Mouse (Mus musculus) B cell, adult 62 days (primary cell): ENCODE results near the gene Ezh1. TPM values are rescaled to one million over a fixed set of nuclear protein-coding genes. Genes with fewer than 3 reads are reported as not detected.

Experiments used
- total RNA-seq: library from RNA; stranded (reverse); gene quantifications from 4 replicates; pipeline ENCODE4 v1.2.4, GENCODE M21; 2023

The Ezh1 gene
- 78.1 to 86.6 TPM (median 84.3 TPM) in 4 replicates for total RNA-seq

GRCm38 (mm10) chr11:101226065-101226701, at the start of gene Ezh1:
Ezh1 (minus strand) TSS chr11:101226463.

GRCm38 (mm10) chr11:101259948-101260825, 33.9 kb upstream of the Ezh1 start, which contains the start of gene Wnk4:
Wnk4 (plus strand) TSS chr11:101260567.

GRCm38 (mm10) chr11:101253613-101254389, 27.5 kb upstream of the Ezh1 start, which contains the start of gene Vps25:
Vps25 (plus strand) TSS chr11:101253707.

GRCm38 (mm10) chr11:101245855-101246701, 19.8 kb upstream of the Ezh1 start, which contains the start of gene Ramp2:
Ramp2 (plus strand) TSS chr11:101246028.

GRCm38 (mm10) chr11:101174851-101175628, 51.2 kb downstream of the Ezh1 start, which contains the start of gene Ccr10:
Ccr10 (minus strand) TSS chr11:101175443.

GRCm38 (mm10) chr11:101170811-101171610, 55.3 kb downstream of the Ezh1 start, which contains the start of gene Plekhh3:
Plekhh3 (minus strand) TSS chr11:101171351.

GRCm38 (mm10) chr11:101170354-101170810, 55.9 kb downstream of the Ezh1 start, which contains the start of gene Cntnap1:
Cntnap1 (plus strand) TSS chr11:101170523.

GRCm38 (mm10) chr11:101155728-101156371, 70.4 kb downstream of the Ezh1 start, which contains the start of gene Tubg2:
Tubg2 (plus strand) TSS chr11:101155907.

Other genes starting within 250 kb of the Ezh1 start
- 66.2 to 98.9 TPM (median 80.0 TPM) in 4 replicates for gene Atp6v0a1, start 217.0 kb downstream of the Ezh1 start, total RNA-seq
- gene Naglu, start 156.5 kb downstream of the Ezh1 start, total RNA-seq = 12.9 to 16.4 TPM (median 15.4 TPM) in 4 replicates
- 0.86 to 2.2 TPM (median 1.4 TPM) in 4 replicates for gene Hsd17b1, start 148.1 kb downstream of the Ezh1 start, total RNA-seq
- 13.9 to 15.7 TPM (median 14.8 TPM) in 4 replicates for gene Coasy, start 143.9 kb downstream of the Ezh1 start, total RNA-seq
- gene Mlx, start 139.2 kb downstream of the Ezh1 start, total RNA-seq = 32.6 to 43.0 TPM (median 36.8 TPM) in 4 replicates
- 3.7 to 4.6 TPM (median 4.2 TPM) in 4 replicates for gene Psmc3ip, start 131.0 kb downstream of the Ezh1 start, total RNA-seq
- 71.0 to 81.9 TPM (median 75.1 TPM) in 4 replicates for gene Retreg3, start 106.6 kb downstream of the Ezh1 start, total RNA-seq
- gene Tubg1, start 106.5 kb downstream of the Ezh1 start, total RNA-seq = 15.8 to 18.7 TPM (median 16.9 TPM) in 4 replicates
- gene Tubg2, start 70.6 kb downstream of the Ezh1 start, total RNA-seq = 3.1 to 5.6 TPM (median 4.7 TPM) in 4 replicates
- gene Cntnap1, start 55.9 kb downstream of the Ezh1 start, total RNA-seq = 0.34 to 0.49 TPM (median 0.37 TPM) in 4 replicates
- gene Plekhh3, start 55.1 kb downstream of the Ezh1 start, total RNA-seq = 1.2 to 4.3 TPM (median 3.4 TPM) in 4 replicates
- gene Ccr10, start 51.0 kb downstream of the Ezh1 start, total RNA-seq = not detected in 4 replicates
- gene Ramp2, start 19.6 kb upstream of the Ezh1 start, total RNA-seq = not detected in 4 replicates
- 74.7 to 90.7 TPM (median 77.1 TPM) in 4 replicates for gene Vps25, start 27.2 kb upstream of the Ezh1 start, total RNA-seq
- gene Wnk4, start 34.1 kb upstream of the Ezh1 start, total RNA-seq = 0.30 to 1.1 TPM (median 0.57 TPM) in 4 replicates
- 0.22 to 0.77 TPM (median 0.35 TPM) in 4 replicates for gene Cntd1, start 52.5 kb upstream of the Ezh1 start, total RNA-seq
- gene Coa3, start 52.7 kb upstream of the Ezh1 start, total RNA-seq = 27.6 to 31.2 TPM (median 28.7 TPM) in 4 replicates
- gene Becn1, start 75.8 kb upstream of the Ezh1 start, total RNA-seq = 181 to 201 TPM (median 186 TPM) in 4 replicates
- 136 to 141 TPM (median 140 TPM) in 4 replicates for gene Psme3, start 89.8 kb upstream of the Ezh1 start, total RNA-seq
- 13.9 to 14.7 TPM (median 14.2 TPM) in 4 replicates for gene Aoc2, start 98.6 kb upstream of the Ezh1 start, total RNA-seq
- 0.28 to 0.64 TPM (median 0.60 TPM) in 4 replicates for gene Aoc3, start 104.1 kb upstream of the Ezh1 start, total RNA-seq
- gene G6pc, start 141.1 kb upstream of the Ezh1 start, total RNA-seq = not detected in 4 replicates
- gene Aarsd1, start 191.2 kb upstream of the Ezh1 start, total RNA-seq = 21.0 to 29.1 TPM (median 23.2 TPM) in 4 replicates
- gene Gm27029, start 198.3 kb upstream of the Ezh1 start, total RNA-seq = 0.63 to 1.1 TPM (median 0.92 TPM) in 4 replicates
- gene Rundc1, start 198.6 kb upstream of the Ezh1 start, total RNA-seq = 19.6 to 22.2 TPM (median 21.1 TPM) in 4 replicates
- gene Ptges3l, start 198.9 kb upstream of the Ezh1 start, total RNA-seq = 1.7 to 3.6 TPM (median 1.8 TPM) in 4 replicates
- 121 to 138 TPM (median 128 TPM) in 4 replicates for gene Rpl27, start 215.8 kb upstream of the Ezh1 start, total RNA-seq
- 63.3 to 70.8 TPM (median 65.7 TPM) in 4 replicates for gene Ifi35, start 221.9 kb upstream of the Ezh1 start, total RNA-seq
- 0.53 to 0.75 TPM (median 0.63 TPM) in 4 replicates for gene Rnd2, start 238.5 kb upstream of the Ezh1 start, total RNA-seq
- 15.8 to 19.6 TPM (median 17.8 TPM) in 4 replicates for gene Vat1, start 239.8 kb upstream of the Ezh1 start, total RNA-seq